Mouse (Mus musculus) cerebellum, postnatal 36 days (tissue): Measurements from ENCODE around the gene Sar1b.
"Not testable (repeated sequence)": the region's sequence is repeated elsewhere in the genome, so short reads cannot be mapped to it uniquely, and the experiment has no call there.

Experiments used
- DNase-seq, 2 experiments: peaks; one replicate each; pipeline ENCODE4 v3.0.0; 2021 to 2022; ENCODE audit warnings: mixed read lengths in 2 of 2

The Sar1b gene

GRCm38 (mm10) chr11:51763213-51763907 is at the start of gene Sar1b, which contains the start of gene Sec24a:
Gene Sar1b (plus strand): TSS chr11:51763687.
Gene Sec24a (minus strand): TSS chr11:51763634.
- DNase-seq = peak; percentile 83 to 87

GRCm38 (mm10) chr11:51721066-51721465 is 42.4 kb upstream of the Sar1b start:
- DNase-seq = no peak

- DNase-seq = no peak
Observed at GRCm38 (mm10) chr11:51732883-51733282, 30.6 kb upstream of the Sar1b start.

GRCm38 (mm10) chr11:51734218-51734617 is 29.3 kb upstream of the Sar1b start:
- not testable (repeated sequence) for DNase-seq

- DNase-seq = no peak
Observed at GRCm38 (mm10) chr11:51738651-51739403, 24.7 kb upstream of the Sar1b start.

GRCm38 (mm10) chr11:51740701-51741100 is 22.8 kb upstream of the Sar1b start:
- DNase-seq = no peak

GRCm38 (mm10) chr11:51746096-51746495 is 17.4 kb upstream of the Sar1b start:
- no peak for DNase-seq

- DNase-seq = not testable (repeated sequence)
Observed at GRCm38 (mm10) chr11:51751623-51752225, 11.8 kb upstream of the Sar1b start.

- no peak for DNase-seq
Observed at GRCm38 (mm10) chr11:51755621-51756311, 7.7 kb upstream of the Sar1b start.

GRCm38 (mm10) chr11:51756352-51756771 is 7.1 kb upstream of the Sar1b start:
- DNase-seq = peak; percentile 89 to 93

- no peak for DNase-seq
Observed at GRCm38 (mm10) chr11:51757023-51757422, 6.5 kb upstream of the Sar1b start.

- no peak for DNase-seq
Observed at GRCm38 (mm10) chr11:51757625-51758024, 5.9 kb upstream of the Sar1b start.

GRCm38 (mm10) chr11:51758207-51758606 is 5.3 kb upstream of the Sar1b start:
- DNase-seq = not testable (repeated sequence)

- no peak for DNase-seq
Observed at GRCm38 (mm10) chr11:51759251-51759650, 4.2 kb upstream of the Sar1b start.

- DNase-seq = no peak
Observed at GRCm38 (mm10) chr11:51759941-51760657, 3.4 kb upstream of the Sar1b start.

- DNase-seq = no peak
Observed at GRCm38 (mm10) chr11:51761241-51761640, 2.2 kb upstream of the Sar1b start.

GRCm38 (mm10) chr11:51763955-51764354 is 468 bp downstream of the Sar1b start:
- DNase-seq = no peak

- no peak for DNase-seq
Observed at GRCm38 (mm10) chr11:51764816-51765215, 1.3 kb downstream of the Sar1b start.

GRCm38 (mm10) chr11:51767579-51768220 is 4.2 kb downstream of the Sar1b start:
- no peak for DNase-seq

GRCm38 (mm10) chr11:51768296-51768695 is 4.8 kb downstream of the Sar1b start:
- no peak for DNase-seq

- DNase-seq = no peak
Observed at GRCm38 (mm10) chr11:51775507-51775906, 12.0 kb downstream of the Sar1b start.

GRCm38 (mm10) chr11:51777478-51777877 is 14.0 kb downstream of the Sar1b start:
- DNase-seq = no peak
